Mouse (Mus musculus) heart, postnatal 14 days (tissue): ENCODE measurements at regions not wholly inside any gene's neighbourhood (a gene's known extent, or its start where the extent isn't known, plus 50 kb on each side); places are given as distances from the start of the nearest gene placed in this dataset.

Source experiments
- DNase-seq, 2 experiments: peaks; one replicate each; pipeline ENCODE4 v3.0.0; 2021 to 2022
- intact Hi-C: fragments of 180-260 bp; cut with DNase I; formaldehyde crosslinking; loops from one replicate; pipeline ENCODE4 v1.15.1; 2025

DNA sequence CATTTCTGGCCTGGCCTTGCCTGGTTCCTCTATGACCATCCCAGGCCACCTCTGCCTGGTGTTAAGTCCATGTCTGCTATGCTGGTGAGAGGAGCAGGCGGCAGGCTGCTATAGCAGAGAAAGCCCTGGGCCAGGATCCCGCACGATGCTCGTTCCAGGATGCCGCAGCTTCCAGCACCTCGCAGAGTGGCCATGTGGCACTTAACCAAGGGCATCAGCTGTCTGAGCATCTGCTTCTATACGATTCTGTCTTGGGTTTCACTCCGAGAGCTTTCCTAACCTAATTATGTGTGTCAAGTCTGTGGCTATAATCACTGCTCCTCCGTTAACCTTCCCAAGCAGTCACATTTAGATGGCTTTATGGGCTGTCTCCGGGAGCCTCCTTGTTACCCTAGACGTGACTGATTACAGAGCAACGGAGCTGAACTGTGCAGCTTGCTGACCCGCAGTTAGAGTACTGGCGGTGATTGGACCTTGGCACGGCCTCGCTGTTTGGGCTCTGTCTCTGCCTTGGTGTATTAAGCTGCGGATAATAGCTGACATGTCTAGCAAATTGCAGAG is 64.4 kb downstream of the Ackr3 start:
- no peak for DNase-seq
- intact Hi-C loops, result no loop called here

DNA sequence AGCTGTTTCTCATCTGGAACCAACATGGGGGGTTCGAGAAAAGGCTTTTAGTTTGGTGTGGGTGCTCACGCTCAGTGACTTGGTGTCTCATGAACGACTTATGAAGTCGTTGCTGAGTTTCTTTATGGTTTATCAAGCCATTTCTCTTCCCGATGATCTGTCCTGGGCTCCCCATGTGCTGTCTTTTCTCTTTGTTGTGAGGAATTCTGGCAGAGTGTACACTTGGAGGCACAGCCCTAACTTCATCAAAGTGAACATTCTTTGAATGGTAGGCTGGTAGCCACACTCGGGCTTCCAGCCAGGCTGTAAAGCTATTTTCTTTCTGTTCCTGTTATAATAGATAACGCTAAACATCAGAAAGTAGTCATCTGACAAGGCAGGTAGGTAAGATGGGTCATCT is 65.2 kb downstream of the Ackr3 start:
- DNase-seq, result no peak
- intact Hi-C loops, result no loop called here

DNA sequence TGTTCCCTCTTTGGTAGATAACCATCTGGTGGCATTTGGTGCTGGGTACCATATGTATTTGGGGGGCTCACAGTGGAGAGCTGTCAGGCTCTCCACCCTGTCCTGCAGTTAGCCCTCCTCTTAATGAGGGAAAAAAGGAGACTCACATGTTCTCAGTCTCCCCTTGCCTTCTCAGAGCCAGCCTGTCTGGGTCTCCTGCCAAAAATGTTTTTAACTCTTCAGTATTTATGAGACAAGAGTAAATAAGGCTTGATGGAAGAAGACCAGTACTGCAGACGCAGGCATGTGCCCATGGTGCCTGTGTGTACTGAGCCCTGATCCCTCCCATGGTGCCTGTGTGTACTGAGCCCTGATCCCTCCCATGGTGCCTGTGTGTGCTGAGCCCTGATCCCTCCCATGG is 66.1 kb downstream of the Ackr3 start:
- no peak for DNase-seq
- intact Hi-C loops, result no loop called here

DNA sequence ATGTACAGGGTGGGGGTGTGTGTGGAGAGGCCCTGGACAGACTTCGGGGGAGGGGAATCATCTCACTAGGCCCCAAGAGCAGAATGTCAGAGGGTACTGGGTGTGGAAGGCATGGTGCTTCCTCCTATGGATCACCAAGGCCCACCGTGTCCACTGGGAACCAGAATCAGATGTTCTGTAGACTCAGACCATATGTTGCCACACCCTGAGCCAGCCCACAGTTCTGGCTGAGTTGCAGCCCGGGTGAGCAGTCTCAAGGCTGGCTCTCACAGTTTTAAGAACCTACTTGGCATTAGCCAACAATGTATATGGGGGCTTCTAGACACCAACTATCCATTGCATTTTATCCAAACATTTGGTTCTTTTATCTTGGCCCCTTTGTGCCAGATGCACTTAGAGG is 67.5 kb downstream of the Ackr3 start:
- DNase-seq, result no peak
- intact Hi-C loops, result no loop called here

DNA sequence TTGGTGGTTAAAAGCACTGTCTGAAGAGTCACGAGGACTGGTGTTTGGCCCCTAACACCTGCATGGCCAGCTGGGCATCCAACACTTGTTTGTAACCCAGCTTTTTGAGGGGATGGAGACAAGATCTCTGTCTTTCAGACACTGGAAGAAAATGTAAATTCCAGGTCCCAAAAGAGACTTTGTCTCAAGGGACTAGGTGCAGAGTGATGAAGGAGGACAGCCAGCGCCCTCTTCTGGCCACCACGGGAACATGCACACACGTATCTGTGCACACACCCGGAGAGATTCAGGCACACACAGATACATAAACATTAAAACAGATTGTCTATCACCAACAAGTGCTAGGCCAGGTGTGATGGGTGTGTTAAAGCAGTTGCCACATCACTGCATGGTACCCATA is 68.6 kb downstream of the Ackr3 start:
- DNase-seq, result no peak
- intact Hi-C loops, result no loop called here

DNA sequence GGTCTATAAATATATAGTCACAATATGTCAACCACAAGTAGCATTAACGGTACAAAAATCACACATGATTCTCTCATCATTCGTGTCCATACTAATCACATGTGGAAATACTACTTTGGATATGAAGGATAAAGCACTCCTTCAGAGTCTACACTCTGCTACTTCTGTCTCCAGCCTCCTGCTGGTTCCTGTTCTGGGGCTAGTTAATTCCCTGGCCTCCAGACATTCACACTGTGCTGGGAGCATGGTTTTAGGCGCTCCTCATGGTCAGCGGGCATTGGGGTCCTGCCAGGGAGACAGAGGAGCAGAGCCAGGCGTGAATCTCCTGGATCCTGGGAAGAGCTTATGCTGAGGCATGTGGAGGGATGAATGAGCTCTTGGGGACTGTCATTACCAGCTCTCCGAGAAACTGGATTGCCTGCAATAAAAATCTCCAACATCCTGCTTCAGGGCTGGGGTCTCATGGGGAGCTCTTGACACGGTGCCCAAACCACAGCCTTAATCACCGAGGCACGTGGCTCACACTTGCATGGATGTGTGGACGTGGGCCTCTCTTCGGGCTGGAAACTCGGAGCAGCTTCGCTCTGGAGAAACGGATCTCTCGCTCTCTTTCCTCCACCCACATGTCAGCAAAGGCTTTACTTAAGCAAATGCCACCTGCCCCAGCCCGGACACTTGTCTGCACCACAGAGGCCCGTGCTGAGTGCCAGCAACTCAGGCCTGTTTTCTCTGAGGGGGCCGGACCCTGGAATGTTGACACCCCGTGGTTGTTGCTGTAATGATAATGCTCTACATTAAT is 69.2 kb downstream of the Ackr3 start:
- intact Hi-C loops, result no loop called here
- no peak for DNase-seq

DNA sequence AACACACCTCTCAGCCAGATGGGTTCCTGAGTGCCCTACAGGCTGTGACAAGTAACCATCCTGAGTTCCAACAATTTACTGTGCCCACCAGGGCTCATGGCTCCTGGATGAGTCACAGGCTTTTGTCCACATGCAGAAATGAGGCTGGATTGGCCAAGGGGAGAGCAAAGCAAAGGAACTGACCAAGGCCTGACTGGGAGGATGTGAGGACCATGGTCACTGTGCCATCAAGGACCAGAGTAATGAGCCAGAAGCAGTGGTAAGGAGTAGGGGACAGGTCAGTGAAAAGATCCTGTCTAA is 69.8 kb downstream of the Ackr3 start:
- intact Hi-C loops, result no loop called here
- no peak for DNase-seq

DNA sequence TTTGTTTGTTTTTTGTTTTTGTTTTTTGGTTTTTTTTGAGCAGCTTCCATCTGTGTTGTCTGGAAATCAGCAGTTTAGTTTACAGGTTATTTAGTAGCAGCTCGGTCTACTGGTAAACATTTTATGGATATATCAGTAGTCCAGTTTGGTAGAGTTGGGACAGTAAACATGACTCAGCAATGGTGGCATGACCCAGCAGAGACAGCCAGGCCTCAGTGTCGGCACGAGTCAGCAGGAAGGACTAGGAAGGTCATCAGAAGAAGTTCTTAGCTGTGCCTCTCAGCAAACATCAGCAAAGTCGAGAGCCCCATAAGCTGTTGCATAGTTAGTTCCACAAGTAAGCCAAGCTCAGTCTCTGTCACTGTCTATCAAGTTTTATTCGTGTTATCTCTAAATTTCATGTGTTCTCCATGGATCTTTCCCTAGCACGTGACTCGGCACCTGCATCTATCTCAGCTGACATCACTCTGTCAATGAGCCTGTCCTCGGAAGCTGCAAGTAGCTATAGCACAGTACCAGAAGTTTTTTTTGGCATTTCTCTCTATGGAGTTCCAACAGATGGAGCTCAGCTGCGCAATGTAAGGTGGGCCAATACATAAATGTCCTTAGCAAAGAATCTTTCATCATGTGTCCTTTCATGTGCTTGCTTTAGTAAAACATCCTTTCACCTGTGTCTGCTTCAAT is 71.3 kb downstream of the Ackr3 start:
- DNase-seq, result no peak
- intact Hi-C loops, result no loop called here

DNA sequence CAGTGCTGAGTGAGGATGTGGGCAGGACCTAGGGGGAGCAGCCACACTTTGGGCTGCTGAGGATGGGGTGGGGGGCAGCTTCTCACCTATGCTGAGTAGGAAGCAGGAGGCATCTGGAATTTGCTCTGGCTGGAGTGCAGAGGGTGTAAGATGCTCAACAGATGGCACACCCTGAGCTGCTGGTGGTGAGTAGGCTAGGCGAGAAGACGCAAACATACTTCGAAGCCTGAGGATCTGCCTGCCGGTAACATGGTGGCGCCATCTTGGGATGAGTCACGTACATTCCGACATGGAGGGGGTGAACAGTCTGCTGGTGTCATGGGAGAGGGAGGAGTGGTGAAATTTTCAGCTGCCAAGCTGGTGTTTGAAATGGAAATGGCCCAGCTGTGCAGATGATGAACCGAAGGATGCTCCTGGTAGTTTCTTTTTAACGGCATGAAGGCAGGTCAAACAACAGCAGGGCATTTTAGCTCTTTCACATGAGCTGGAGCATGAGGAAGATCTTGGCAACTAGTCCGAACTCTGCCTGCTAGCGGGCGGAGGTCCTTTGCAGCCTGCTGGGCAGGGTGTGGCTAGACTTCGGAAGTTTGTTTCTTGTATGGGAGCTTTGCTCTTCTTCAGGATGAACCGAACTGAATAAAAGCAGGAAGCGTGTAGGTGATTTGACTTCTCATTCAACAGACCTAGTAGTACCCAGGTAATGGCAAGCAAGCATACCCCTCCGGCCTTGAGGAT is 72.2 kb downstream of the Ackr3 start:
- intact Hi-C loops, result no loop called here
- DNase-seq, result no peak

DNA sequence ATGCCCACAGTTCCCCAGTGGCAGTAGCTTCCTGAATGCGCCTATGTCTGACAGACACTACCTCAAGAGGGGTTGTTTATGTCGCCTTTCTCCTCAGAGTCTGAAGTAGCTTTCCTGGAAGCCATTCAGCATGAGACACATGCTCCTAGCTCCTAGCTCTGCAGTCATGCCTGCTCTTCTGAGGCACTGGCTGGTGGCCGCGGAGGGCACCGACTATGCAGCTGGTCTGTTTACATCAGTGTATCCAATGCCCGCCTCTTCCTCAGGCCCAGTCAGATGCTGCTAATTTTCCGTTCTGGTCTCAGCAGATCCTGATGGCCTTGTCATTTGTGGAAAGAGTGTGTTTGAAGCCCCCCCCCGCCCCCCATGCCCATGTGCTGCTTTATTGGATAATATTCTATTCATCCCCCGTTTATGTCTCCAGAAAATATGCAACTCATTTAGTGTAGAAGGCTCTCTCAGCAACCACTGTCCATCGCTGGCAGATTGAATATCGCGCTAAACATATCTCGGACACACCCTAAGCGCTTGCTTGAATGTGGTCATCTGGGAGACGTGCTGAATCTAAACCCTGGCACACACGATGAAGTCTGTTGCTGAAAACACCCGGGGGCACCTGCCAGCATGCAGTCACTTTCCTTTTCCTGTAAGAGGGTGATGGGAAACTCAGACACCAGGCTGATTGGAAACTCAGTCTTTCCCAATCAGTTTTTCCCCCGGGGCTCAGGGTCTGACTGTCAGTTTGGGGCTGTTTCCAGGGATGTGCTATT is 73.9 kb downstream of the Ackr3 start:
- intact Hi-C loops, result no loop called here
- no peak for DNase-seq

DNA sequence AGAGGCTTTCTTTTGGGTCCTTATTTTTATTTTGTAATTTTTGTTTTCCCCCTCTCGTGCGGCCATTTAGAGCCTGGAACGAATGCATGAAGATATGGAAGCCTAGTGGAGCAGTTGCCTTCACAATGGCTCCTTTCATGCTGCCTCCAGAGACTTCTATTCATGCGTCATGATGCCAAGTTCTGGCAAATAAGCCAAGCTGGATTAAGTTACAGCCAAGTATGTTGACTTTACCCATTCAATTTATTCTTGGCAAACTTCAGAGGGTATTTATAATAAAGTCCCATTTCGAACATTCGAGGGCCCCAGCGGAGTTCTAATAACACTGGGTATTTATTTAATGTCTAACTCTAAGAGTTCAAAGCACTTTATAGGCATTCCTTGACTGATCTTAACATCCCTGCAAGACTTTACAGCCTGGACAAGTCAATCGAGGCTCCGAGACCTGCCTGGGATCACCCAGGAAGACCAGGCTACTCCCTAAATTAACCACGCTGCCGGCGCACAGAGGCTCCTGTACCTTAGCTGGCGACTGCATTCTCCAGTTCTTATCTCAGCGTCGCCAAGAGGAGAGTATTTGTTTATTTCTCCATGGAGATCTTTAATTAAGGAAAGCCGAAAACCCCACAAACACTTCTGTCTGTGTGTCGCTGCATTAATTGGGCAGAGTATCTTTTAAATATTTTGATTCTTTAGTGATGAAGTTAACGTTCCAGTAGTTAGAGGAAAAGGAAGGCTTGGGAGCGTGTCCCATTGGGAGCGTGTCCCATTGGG is 75.5 kb downstream of the Ackr3 start:
- no peak for DNase-seq

DNA sequence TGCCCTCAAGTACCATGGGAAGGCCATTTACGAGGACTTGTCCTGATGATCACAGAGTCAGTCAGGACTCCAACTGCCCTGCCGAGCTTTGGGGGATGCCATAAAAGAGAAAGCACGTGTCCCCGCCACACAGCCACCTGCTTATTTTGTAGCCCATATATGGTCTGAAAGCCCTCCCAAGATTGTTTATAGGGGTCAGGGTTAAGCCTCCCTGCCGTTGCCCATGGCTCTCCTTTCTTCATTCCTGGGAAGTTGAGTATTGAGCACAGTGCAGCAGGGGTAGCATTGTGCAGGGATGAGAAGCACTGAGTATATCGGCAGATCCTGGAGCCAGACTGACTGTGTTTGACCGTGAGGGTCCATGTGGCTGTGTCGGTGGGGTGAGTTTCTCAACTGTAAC is 76.4 kb downstream of the Ackr3 start:
- no peak for DNase-seq
- intact Hi-C loops, result loop anchor here (5.0 kb wide), 1 partner anchor 78 kb away; the partner anchor contains the start of gene Ackr3

More for the DNA sequence above, 75.5 kb downstream of the Ackr3 start:
- intact Hi-C loops, result no loop called here

DNA sequence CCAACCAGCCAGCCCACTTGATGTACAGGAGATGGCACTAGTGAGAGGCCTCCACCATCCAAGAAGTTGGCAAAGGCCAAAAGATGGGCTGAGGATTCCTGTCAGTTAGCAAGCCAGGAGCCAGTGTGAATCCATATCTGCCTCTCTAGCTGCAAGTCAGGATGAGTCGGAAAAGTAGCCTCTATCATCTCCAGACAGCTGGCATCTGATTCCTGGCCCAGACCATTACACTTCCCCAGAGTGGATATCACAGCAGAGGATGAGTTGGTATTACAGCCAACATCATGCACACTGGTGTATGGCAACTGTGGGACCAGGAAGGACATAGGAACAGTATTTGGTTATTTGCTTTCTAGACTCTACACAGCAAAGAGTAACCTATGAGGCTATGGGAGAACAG is 77.5 kb downstream of the Ackr3 start:
- no peak for DNase-seq
- intact Hi-C loops, result loop anchor here (5.0 kb wide), 1 partner anchor 79 kb away; the partner anchor contains the start of gene Ackr3

DNA sequence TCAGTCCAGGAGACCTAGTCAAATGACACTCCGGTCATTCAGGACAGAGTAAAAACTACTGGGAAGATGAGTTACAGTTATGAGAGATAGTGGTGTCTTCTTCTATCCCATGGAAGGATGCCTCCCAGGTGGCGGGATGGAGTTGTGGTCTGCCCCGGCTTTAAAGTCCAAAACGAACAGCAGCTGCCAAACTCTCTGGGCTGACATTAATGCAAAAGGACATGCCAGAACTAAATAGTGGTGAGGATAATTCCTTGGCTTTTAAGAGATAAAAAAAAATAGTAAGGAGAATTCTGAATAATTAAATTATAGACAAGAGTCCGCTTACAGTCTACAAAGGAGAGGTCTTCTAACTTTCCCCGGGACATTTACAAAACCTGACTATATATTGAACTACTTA is 78.2 kb downstream of the Ackr3 start:
- DNase-seq, result no peak
- intact Hi-C loops, result loop anchor here (5.0 kb wide), 1 partner anchor 80 kb away; the partner anchor contains the start of gene Ackr3

DNA sequence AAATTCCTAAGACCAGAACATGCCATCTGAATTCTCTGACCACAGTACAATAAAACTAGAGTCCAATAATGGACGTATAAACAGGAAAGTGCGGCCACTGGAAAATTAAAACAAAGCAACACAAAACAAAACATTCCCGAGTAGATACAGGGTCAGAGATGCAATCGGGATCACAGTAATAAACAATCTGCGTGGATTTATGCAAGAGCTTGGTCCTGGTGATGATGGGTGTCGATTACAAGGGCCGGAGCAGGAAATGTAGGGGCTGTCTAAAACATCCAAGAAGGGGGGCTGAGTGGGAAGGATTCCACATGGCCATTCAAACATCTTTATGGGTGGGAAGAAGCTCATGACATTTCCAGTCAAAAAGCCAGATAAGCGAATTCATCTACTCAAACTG is 78.6 kb downstream of the Ackr3 start:
- intact Hi-C loops, result loop anchor here (5.0 kb wide), 1 partner anchor 80 kb away; the partner anchor contains the start of gene Ackr3
- DNase-seq, result no peak

DNA sequence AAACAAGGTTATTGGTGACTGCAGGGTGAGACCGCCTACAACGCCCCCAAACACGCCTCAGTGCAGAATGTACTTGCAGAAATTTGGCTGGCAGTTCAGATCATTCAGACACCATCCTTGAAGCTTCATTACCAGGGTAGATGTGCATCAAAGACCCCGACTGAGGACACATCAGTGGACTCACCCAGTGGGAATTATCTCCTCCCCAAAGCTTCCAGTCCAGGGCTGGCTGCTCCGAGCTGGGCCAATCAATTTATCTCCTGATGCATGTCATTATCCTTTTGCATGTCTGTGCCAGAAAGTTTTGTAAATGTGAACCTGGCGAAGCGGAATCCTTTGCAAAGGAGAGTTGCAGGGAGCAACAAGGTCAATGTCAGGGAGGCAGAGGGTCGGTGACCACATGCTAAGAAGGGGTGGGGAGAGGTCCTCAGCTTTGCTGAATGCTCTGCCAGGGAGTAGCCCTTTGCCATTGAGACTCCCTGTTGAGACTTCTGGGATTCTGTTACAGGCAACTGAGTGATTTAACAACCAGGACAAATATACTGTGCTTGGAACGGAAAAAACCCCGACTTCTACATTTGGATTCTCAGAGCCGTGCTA is 79.5 kb downstream of the Ackr3 start:
- intact Hi-C loops, result loop anchor here (5.0 kb wide), 1 partner anchor 81 kb away; the partner anchor contains the start of gene Ackr3
- no peak for DNase-seq

DNA sequence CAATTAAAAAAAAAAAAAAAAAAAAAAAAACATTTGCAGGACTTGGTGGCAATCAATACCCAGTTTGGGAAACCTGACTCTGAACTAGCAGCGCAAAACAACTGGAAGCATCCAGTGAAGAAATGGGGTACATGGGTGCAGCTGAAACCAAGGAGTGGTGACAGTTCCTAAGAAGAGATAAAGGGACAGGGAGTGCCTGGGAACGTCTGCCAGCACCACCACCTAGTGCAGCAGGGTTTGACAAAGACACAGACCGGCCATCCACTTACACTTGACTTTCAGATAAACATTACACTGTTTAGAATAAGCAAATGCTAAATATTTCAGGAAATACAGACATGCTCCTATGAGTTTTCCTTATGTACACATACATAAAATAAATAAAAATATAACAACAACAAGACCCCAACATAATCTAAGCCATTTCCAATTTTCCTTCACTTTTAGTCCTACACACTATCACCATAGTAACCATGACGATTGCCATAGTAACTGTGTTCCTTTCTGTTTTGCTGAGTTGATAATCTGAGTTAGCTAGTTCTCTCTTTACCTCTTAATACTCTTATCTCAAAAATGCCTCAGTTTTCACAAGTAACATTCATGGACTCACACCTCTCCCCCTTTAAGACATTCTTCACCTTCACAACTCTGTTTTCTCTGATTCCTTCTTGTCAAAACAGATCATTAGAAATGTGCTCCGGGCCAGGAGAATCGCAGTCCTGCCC is 80.3 kb downstream of the Ackr3 start:
- intact Hi-C loops, result loop anchor here (5.0 kb wide), 1 partner anchor 82 kb away; the partner anchor contains the start of gene Ackr3
- no peak for DNase-seq

DNA sequence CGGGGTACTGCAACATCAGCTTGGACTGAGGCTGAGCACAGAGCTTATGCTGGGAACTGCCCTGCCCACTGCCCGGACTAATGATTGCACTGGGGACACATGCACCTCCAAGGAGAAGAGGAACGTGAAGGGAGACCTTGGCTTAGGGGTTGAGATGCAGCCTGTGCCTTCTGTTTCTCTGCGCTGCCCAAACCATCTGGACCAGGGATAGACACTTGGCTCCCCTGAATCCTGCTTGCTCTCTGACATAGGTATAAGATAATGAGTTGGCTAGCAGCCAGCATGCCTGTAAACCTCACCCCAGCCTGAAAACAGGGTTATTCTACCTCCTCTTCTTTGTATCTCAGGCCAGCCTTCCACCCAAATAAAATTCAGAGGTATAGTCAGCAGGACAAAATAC is 81.5 kb downstream of the Ackr3 start:
- intact Hi-C loops, result no loop called here
- DNase-seq, result no peak
